Mouse (Mus musculus) ES-CJ7 (cell line): ENCODE results near the gene Vti1b.

ENCODE experiments used
- DNase-seq: peaks from one replicate; pipeline ENCODE4 v3.0.0; 2011; ENCODE audit warnings: low read depth, low spot score

The Vti1b gene

DNA sequence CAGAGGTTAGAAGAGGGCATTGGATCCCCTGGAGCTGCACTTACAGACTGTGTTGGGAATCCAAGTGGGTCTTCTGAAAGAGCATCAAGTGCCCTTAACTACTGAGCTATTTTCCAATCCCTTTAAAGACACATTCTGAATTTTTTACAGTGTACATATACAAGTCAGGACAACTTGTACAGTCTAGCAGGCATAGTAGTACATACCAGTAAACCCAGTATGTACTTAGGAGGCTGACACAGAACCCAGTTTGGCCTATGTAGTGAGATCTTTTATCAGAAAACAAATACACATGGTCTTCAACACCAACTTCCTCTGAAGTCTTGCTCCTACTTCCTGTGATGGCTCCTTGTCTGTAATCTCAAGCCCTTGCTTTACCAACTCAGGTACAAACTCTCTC is 33.5 kb downstream of the Vti1b start:
- DNase-seq, result no peak

DNA sequence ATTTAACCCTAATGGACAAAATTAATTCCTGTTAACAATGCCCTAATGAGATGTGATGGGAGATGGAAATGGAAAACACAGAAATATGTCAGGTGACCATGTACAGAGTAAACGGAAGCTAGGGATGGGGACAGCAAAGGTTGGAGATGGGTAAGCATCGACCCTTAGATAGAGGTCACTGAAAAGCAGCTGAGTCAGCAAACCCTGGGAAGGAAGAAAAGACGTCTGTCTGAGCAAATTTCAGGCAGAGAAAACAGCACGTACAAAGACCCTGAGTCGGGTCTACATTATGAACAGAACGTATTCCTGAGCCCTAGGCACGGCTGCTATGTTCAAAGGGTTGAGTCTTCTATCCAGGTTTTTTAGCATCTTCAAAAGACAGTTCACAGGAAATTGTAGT is 35.5 kb downstream of the Vti1b start:
- no peak for DNase-seq

DNA sequence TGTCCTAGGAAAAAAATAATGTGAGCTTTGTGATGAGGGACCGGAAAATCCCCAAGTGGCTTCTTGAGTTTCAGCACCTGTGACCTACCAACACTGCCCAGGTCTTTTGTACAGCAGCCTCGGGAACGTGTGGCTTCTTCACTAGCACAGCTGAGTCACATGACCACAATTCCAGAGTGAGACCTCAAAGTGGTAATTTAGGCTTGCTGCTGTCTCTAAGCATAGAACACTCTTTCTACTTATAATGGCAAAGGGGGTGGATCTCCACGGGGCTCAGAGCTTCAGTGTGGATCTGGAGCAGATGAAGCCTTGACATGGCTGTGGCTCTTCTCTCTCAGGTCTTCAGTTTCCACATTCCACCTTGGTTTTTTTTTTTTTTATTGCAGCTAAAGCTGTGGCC is 37.4 kb downstream of the Vti1b start:
- no peak for DNase-seq

DNA sequence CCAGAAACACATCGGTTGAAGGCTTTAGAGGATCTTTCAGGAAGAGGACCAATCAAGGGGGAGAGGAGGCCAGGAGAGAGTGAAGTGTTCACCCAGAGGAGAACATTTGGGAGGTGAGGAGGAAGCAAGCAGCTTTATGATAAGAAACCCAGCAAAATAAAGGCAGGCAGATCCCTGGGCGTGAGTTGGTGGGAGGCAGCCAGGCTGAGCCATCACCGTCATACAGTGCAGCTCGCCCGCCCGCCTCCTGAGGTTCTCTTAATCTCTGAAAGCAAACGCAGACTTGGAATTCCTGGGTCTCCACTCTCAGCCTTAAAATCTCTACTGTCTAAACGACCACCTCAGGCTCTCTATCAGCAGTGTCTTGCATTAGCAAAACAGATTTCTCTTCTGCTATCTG is 37.8 kb downstream of the Vti1b start:
- DNase-seq, result no peak

DNA sequence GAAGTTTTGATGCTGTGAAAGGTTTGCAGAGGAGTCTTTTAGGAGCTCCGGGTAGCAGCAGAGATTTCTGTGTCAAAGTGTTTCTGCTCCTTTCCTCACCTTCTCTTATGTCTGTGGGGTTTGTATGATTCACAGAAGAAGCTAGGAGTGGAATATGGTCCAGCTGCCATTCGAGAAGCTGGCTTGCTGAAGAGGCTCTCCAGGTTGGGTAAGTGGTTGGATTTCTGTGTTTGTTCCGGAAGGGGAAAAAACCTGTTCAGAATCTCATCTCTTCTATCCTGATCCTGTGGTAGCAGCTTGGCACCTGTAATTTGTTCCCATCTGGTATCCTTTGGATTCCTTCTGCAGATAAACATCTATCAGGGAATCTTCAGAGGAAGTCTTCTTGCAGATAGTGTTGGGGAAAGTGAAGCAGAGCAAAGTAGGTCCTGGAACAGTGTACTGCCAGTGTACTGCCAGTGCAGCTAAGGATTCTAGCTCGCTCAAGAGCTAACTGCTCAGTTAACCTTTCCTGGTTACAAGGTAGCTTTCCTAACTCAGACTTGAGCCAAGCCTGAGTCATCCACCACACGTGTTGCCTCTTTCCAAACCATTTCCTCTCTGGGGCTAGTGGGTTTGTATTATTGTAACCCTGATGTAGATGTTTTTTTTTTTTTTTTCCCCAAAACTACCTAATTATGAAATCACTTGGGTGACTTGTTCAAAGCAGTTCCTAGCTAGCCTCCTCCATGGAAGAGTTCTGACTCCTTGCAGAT is 40.6 kb downstream of the Vti1b start:
- DNase-seq, result no peak

DNA sequence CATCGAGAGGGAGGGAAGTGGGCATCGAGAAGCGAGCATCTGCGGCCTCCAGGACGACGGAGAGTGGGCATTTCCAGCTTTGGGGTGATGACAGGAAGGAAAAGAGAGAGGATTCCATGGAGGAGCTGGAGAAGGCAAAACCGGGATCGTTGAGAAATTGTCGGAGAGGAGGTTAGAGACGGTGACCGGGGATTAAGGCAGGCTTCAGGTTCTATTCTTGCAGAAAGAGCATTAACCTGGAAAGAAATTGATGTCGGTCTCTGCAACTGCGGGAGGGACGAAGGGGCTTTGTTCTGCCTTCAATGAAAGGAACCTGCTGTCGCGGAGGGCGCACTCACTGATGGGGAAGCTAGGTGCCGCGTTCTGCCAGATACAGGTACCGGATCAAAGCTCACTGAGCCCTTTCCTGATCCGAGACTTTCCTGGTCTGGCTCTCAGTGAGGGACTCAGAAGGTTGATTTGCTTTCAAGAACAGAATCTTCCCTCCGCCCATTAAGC is 41.2 kb downstream of the Vti1b start:
- peak; percentile 25 for DNase-seq

DNA sequence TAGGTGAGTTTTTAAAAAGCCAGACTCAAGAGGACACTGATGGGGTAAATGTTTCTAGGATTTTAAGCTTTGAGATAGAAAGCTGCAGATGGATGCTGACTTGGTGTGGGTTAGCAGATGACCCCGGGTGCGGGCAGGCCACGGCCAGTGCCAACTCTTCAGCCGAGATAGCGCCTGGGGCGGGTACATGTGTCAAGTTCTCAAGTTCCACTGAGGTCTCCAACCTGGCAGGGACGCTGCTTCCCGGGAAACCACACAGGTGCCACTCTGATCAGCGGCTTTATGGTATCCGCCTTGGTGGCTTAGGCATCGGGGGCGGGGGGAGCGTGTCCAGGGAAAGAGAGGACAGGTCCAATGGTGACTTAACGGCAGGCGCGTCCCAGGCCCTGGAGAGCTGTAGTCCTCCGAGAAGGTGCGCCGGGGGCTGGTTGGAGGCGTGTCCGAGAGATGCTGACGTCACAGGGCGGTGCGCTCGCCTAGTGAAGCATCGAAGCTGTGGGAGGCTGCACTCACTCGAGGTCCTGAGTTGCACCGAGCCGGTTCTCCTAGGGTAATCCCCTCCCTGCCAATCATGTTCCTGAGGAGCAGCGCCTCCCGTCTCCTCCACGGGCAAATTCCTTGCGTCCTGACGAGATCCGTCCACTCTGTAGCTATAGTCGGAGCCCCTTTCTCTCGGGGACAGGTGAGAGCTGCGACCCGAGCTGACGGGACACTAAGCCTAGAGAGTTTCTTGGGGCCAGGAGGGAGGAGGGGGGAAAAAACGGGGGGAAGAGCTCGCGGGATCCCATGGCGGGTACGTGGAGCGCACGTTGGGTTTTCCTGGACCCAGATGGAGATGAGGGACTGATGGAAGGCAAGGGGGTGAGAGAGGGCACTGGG is 41.9 kb downstream of the Vti1b start, which contains the start of gene Arg2:
Arg2 (plus strand) TSS at position 479 of the 879 bp plus-strand sequence.
- DNase-seq, result peak; percentile 85

DNA sequence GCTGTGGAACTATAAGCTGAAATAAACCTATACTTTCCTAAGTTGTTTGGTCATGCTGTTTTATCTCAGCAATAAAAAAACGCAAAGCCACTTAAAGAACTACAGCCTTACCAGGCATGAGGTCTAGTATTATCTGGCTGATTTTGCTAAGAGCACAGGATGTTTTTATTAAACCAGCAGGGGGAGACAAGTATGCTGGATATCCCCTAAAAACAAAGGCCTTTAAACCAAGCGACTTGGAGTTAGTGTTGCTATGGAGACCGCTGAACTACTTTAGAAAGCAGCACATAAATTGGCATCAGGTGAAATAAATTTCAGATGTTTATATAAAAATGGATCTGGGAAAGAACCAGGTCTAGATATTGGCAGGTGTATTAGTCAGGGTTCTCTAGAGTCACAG is 49.6 kb downstream of the Vti1b start:
- peak; percentile 39 for DNase-seq

DNA sequence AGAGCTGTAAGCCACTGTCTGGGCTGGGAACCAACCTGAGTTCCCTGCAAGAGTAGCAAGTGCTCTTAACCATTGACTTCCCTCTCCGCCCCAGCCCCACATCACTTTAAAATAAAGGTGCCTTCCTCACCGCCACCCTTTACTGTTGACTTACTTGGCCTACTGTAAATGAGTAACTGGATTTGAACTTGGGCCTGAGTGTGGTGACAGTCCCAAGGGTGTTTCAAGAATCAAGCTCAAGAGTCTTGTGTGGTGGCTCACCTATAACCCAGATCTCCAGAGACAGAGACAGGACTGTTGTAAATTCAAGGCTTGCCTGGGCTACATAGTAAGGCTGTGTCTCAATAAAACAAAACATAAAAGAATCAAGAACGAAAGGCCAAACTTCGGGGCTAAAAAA is 53.5 kb downstream of the Vti1b start:
- no peak for DNase-seq
